In genomic region chr16:91139481-91139880, GRCm38 (mm10) we compare ENCODE assay signal across 10 mouse cellular contexts. TPM values are rescaled to one million over a fixed set of nuclear protein-coding genes. Genes with fewer than 3 reads are reported as not detected.
A peak's percentile ranks its signal among the peaks of the same experiment; 100 is the strongest.
DNase-seq lines count a peak whose midpoint lies in the region; ATAC-seq and TF ChIP-seq lines count a peak whose summit lies in the region.
"Had no signal": no experiment of that assay in that cellular context is flagged by ENCODE, and none has a peak within 500 bp of the region (broad histone marks: within the 10 kb centered on the region; RNA-seq: fewer than 3 reads in every experiment).

No protein-coding gene starts in this region.

- H3K4me1 ChIP-seq in embryonic facial prominence, embryonic 10.5 days: peaks cover 10% of the 10 kb centered on the region
- H3K4me1 ChIP-seq in heart, embryonic 10.5 days: peaks cover 14% of the 10 kb centered on the region
- H3K4me1 ChIP-seq in limb, embryonic 12.5 days (replicated peaks): peaks cover 11% of the 10 kb centered on the region; the same call in 1 of the 2 replicates
- no peaks in the 10 kb centered on the region for H3K4me1 ChIP-seq in thymus, adult 2 months (replicated peaks; ENCODE audit: control insufficient read depth, insufficient read depth, low read length)

- H3K27me3 ChIP-seq in embryonic facial prominence, embryonic 10.5 days (replicated peaks; ENCODE audit: low read depth, poor library complexity, severe bottlenecking): peaks cover 70% of the 10 kb centered on the region
- H3K27me3 ChIP-seq in heart, embryonic 10.5 days (ENCODE audit: insufficient read depth, poor library complexity, severe bottlenecking): peaks cover 60% of the 10 kb centered on the region
- H3K27me3 ChIP-seq in limb, embryonic 12.5 days: peaks cover 53% of the 10 kb centered on the region
- H3K27me3 ChIP-seq in thymus, adult 2 months (ENCODE audit: control insufficient read depth, insufficient read depth, low read length): no peaks in the 10 kb centered on the region; the same call in 1 of the 2 replicates

- WGBS in embryonic facial prominence, embryonic 10.5 days: 21% methylated on average over 10 of the region's 10 CpGs
- WGBS in heart, embryonic 10.5 days: 19% methylated on average over 10 of the region's 10 CpGs
- 26% methylated on average over 10 of the region's 10 CpGs for WGBS in limb, embryonic 12.5 days
- 53% methylated on average over 10 of the region's 10 CpGs for WGBS in thymus, adult 2 months

- no peak overlapping the region for H3K9ac ChIP-seq in limb, embryonic 12.5 days (replicated peaks)

- peaks cover 7% of the 10 kb centered on the region; the same call in 1 of the 2 replicates for H3K9me3 ChIP-seq in embryonic facial prominence, embryonic 10.5 days
- H3K9me3 ChIP-seq in heart, embryonic 10.5 days: peaks cover 6% of the 10 kb centered on the region; the same call in 1 of the 2 replicates
- H3K9me3 ChIP-seq in limb, embryonic 12.5 days: peaks cover 16% of the 10 kb centered on the region

- no peak for ATAC-seq in limb, embryonic 12.5 days (ENCODE audit: insufficient number of reproducible peaks, insufficient read depth, low FRiP score, low TSS enrichment, low read depth)

- TF ChIP-seq CTCF in thymus, adult 2 months (IDR thresholded peaks at IDR 0.05; ENCODE audit: borderline replicate concordance, control insufficient read depth, extremely low read depth, insufficient read depth, low read length, poor library complexity): no peak

- H3K4me2 ChIP-seq in limb, embryonic 12.5 days: 0 out of 2 replicates have a peak overlapping the region, but pooled peaks have one; percentile 36

- no peak overlapping the region for H3K4me3 ChIP-seq in embryonic facial prominence, embryonic 10.5 days
- peak overlapping the region; percentile 22 for H3K4me3 ChIP-seq in heart, embryonic 10.5 days
- H3K4me3 ChIP-seq in limb, embryonic 12.5 days (replicated peaks): no peak overlapping the region
- no peak overlapping the region for H3K4me3 ChIP-seq in thymus, adult 2 months (ENCODE audit: control insufficient read depth, insufficient read depth, low read length)
- H3K4me3 ChIP-seq: myocyte had no signal

- peak; percentile 9 for DNase-seq in layer of hippocampus, adult 11-12 months (ENCODE audit: low spot score)
- no peak for DNase-seq in layer of hippocampus, postnatal 36 days
- no peak for DNase-seq in embryonic facial prominence, embryonic 10.5 days (ENCODE audit: low spot score)
- DNase-seq in heart, embryonic 10.5 days (ENCODE audit: low spot score): no peak
- DNase-seq in kidney, postnatal 14 days: no peak
- DNase-seq in T-cell, adult 2 months (ENCODE audit: low spot score): no peak
- DNase-seq in thymus, adult 2 months: no peak
- DNase-seq: thymus, postnatal 4 days had no signal

- peak overlapping the region; percentile 70 for H3K27ac ChIP-seq in embryonic facial prominence, embryonic 10.5 days (replicated peaks)
- no peak overlapping the region for H3K27ac ChIP-seq in heart, embryonic 10.5 days
- no peak overlapping the region for H3K27ac ChIP-seq in limb, embryonic 12.5 days
- no peak overlapping the region for H3K27ac ChIP-seq in thymus, adult 2 months (ENCODE audit: control insufficient read depth, insufficient read depth, low read length)

- no peak for TF ChIP-seq POLR2A in thymus, adult 2 months (IDR thresholded peaks at IDR 0.05; ENCODE audit: control insufficient read depth, extremely low read depth, insufficient read depth, low read length, poor library complexity)

- no peaks in the 10 kb centered on the region for H3K36me3 ChIP-seq in embryonic facial prominence, embryonic 10.5 days (replicated peaks)
- no peaks in the 10 kb centered on the region for H3K36me3 ChIP-seq in heart, embryonic 10.5 days
- no peaks in the 10 kb centered on the region for H3K36me3 ChIP-seq in limb, embryonic 12.5 days
- no peaks in the 10 kb centered on the region for H3K36me3 ChIP-seq in thymus, adult 2 months (ENCODE audit: control insufficient read depth, insufficient read depth, low read length)

RNA-seq across cellular contexts. Expression of gene 4932438H23Rik, which starts 44.6 kb away (rescaled TPM):
- 1 to 10 TPM; 1.2 to 1.4 TPM for total RNA-seq in layer of hippocampus, postnatal 36 days (2021)
- polyA plus RNA-seq in embryonic facial prominence, embryonic 10.5 days (2016; fragmentation: Nextera tagmentation; extraction: Ambion mirVana): 0.15 TPM in 1 of 2 replicates, not detected in the other
- polyA plus RNA-seq in heart, embryonic 10.5 days (2016; fragmentation: Nextera tagmentation; extraction: Ambion mirVana): not detected in 2 replicates
- polyA plus RNA-seq in limb, embryonic 12.5 days (2016; fragmentation: Nextera tagmentation; extraction: Ambion mirVana): not detected in 2 replicates
- 0.33 and 1.1 TPM in 2 replicates for polyA plus RNA-seq in thymus, adult 2 months (2012; rRNA removed)
